Mouse (Mus musculus) right cerebral cortex, postnatal 4 days (tissue): ENCODE data around the gene Pdcl.

Experiments used
- DNase-seq: peaks from one replicate; pipeline ENCODE4 v3.0.0-alpha.2; 2022

Gene Pdcl

GRCm38 (mm10) chr2:37358633-37359540 lies at the start of gene Pdcl:
Gene Pdcl (minus strand): TSS chr2:37359332.
- DNase-seq: peak; percentile 77

GRCm38 (mm10) chr2:37395539-37395938 lies 36.4 kb upstream of the Pdcl start:
- no peak for DNase-seq

- DNase-seq: no peak
Observed at GRCm38 (mm10) chr2:37382921-37383320, 23.8 kb upstream of the Pdcl start.

- DNase-seq: peak; percentile 53
Observed at GRCm38 (mm10) chr2:37380189-37380588, 21.1 kb upstream of the Pdcl start.

- DNase-seq: no peak
Observed at GRCm38 (mm10) chr2:37376018-37376417, 16.9 kb upstream of the Pdcl start.

- no peak for DNase-seq
Observed at GRCm38 (mm10) chr2:37370651-37371050, 11.5 kb upstream of the Pdcl start.

GRCm38 (mm10) chr2:37359908-37360307 lies 776 bp upstream of the Pdcl start:
- DNase-seq: no peak

- no peak for DNase-seq
Observed at GRCm38 (mm10) chr2:37355571-37355970, 3.6 kb downstream of the Pdcl start.

GRCm38 (mm10) chr2:37351671-37352070 lies 7.5 kb downstream of the Pdcl start:
- no peak for DNase-seq

- peak; percentile 73 for DNase-seq
Observed at GRCm38 (mm10) chr2:37338497-37339187, 20.5 kb downstream of the Pdcl start.

- no peak for DNase-seq
Observed at GRCm38 (mm10) chr2:37333321-37333720, 25.8 kb downstream of the Pdcl start.

GRCm38 (mm10) chr2:37326215-37326614 lies 32.9 kb downstream of the Pdcl start, which contains the start of gene Olfr368:
Gene Olfr368 (plus strand): TSS chr2:37326515.
- DNase-seq: no peak
